Mouse (Mus musculus): ENCODE measurements around the gene Bloc1s3.

- TF ChIP-seq CTCF (IDR thresholded peaks at IDR 0.05; ENCODE audit: low read depth, low read length) (no peak), GATA1 (IDR thresholded peaks at IDR 0.05; ENCODE audit: borderline replicate concordance, low read length) (no peak), POLR2AphosphoS5 (IDR thresholded peaks at IDR 0.05; ENCODE audit: insufficient replicate concordance, low read depth, low read length) (no peak), TAL1 (conservative IDR thresholded peaks at IDR 0.05; ENCODE audit: low read depth, low read length) (no peak), GATA2 (IDR thresholded peaks at IDR 0.05; ENCODE audit: borderline replicate concordance, low read depth, low read length) (no peak)
Observed at GRCm38 (mm10) chr7:19541681-19542154, 33.6 kb upstream of the Bloc1s3 start.
